Mouse (Mus musculus): ENCODE results near the gene Igfbp7. TPM values are rescaled to one million over a fixed set of nuclear protein-coding genes. Genes with fewer than 3 reads are reported as not detected.
A peak's percentile ranks its signal among the peaks of the same experiment; 100 is the strongest.

Gene Igfbp7
- total and polyA plus RNA-seq, 3 experiments: 174 to 353 (median 205) TPM

- 29% methylated on average over 4 of the region's 4 CpGs for WGBS
- H3K27me3 ChIP-seq (ENCODE audit: control insufficient read depth, insufficient read depth, low read length): no peaks in the 10 kb centered on the region
Measured at GRCm38 (mm10) chr5:77361006-77361405, 46.8 kb downstream of the Igfbp7 start.

GRCm38 (mm10) chr5:77359971-77360370, 47.9 kb downstream of the Igfbp7 start:
- Histone ChIP-seq H3K9ac (ENCODE audit: low read depth, low read length) (no peak overlapping the region), H3K79me2 (replicated peaks; ENCODE audit: control insufficient read depth, insufficient read depth, low read length) (no peaks in the 10 kb centered on the region; the same call in 1 of the 2 replicates), H3K27ac (peak overlapping the region; percentile 68), H3K36me3 (ENCODE audit: control insufficient read depth, insufficient read depth, low read length) (peaks cover 21% of the 10 kb centered on the region), H3K27me3 (ENCODE audit: control insufficient read depth, insufficient read depth, low read length) (no peaks in the 10 kb centered on the region), H3K4me3 (no peak overlapping the region), H3K4me1 (ENCODE audit: control insufficient read depth, insufficient read depth, low read length) (peaks cover 35% of the 10 kb centered on the region)
- no peak for DNase-seq
- TF ChIP-seq CTCF (IDR thresholded peaks at IDR 0.05) (no peak), EP300 (IDR thresholded peaks at IDR 0.05; ENCODE audit: insufficient read depth, low read depth, low read length) (no peak)
- intact Hi-C loops (cut with DNase I): no loop called here
- WGBS: 86% methylated on average over 4 of the region's 4 CpGs

More at GRCm38 (mm10) chr5:77361006-77361405, 46.8 kb downstream of the Igfbp7 start:
- H3K79me2 ChIP-seq (replicated peaks; ENCODE audit: control insufficient read depth, insufficient read depth, low read length): no peaks in the 10 kb centered on the region; the same call in 1 of the 2 replicates
- DNase-seq: no peak
- intact Hi-C loops (cut with DNase I): no loop called here
- peaks cover 32% of the 10 kb centered on the region for H3K4me1 ChIP-seq (ENCODE audit: control insufficient read depth, insufficient read depth, low read length)
- no peak overlapping the region for H3K9ac ChIP-seq (ENCODE audit: low read depth, low read length)
- H3K36me3 ChIP-seq (ENCODE audit: control insufficient read depth, insufficient read depth, low read length): peaks cover 22% of the 10 kb centered on the region
- TF ChIP-seq CTCF (IDR thresholded peaks at IDR 0.05) (no peak), POLR2A (IDR thresholded peaks at IDR 0.05; ENCODE audit: insufficient read depth, low read depth, low read length) (no peak), EP300 (IDR thresholded peaks at IDR 0.05; ENCODE audit: insufficient read depth, low read depth, low read length) (no peak)
- H3K4me3 ChIP-seq: no peak overlapping the region
- peak overlapping the region; percentile 68 for H3K27ac ChIP-seq

GRCm38 (mm10) chr5:77358347-77358746, 49.5 kb downstream of the Igfbp7 start:
- intact Hi-C loops (cut with DNase I): no loop called here
- peaks cover 27% of the 10 kb centered on the region for H3K4me1 ChIP-seq (ENCODE audit: control insufficient read depth, insufficient read depth, low read length)
- no peaks in the 10 kb centered on the region for H3K27me3 ChIP-seq (ENCODE audit: control insufficient read depth, insufficient read depth, low read length)
- WGBS: 5% methylated on average over 10 of the region's 10 CpGs
- H3K36me3 ChIP-seq (ENCODE audit: control insufficient read depth, insufficient read depth, low read length): peaks cover 13% of the 10 kb centered on the region; the same call in 1 of the 2 replicates
- H3K4me3 ChIP-seq: peak overlapping the region; percentile 40
- peak overlapping the region; percentile 56 for H3K9ac ChIP-seq (ENCODE audit: low read depth, low read length)
- no peaks in the 10 kb centered on the region; the same call in 1 of the 2 replicates for H3K79me2 ChIP-seq (replicated peaks; ENCODE audit: control insufficient read depth, insufficient read depth, low read length)
- H3K27ac ChIP-seq: peak overlapping the region; percentile 93
- TF ChIP-seq CTCF (IDR thresholded peaks at IDR 0.05) (no peak), EP300 (IDR thresholded peaks at IDR 0.05; ENCODE audit: insufficient read depth, low read depth, low read length) (0 out of 2 replicates have a peak, but pooled peaks have one; percentile 6), POLR2A (IDR thresholded peaks at IDR 0.05; ENCODE audit: insufficient read depth, low read depth, low read length) (no peak)
- DNase-seq: peak; percentile 74 to 76

- peak; percentile 85 for DNase-seq
- 16% methylated on average over 22 of the region's 22 CpGs for WGBS
- peak; percentile 40; the same call in 1 of the 2 replicates for TF ChIP-seq POLR2A (IDR thresholded peaks at IDR 0.05; ENCODE audit: insufficient read depth, low read depth, low read length)
- 0 out of 2 replicates have a peak, but pooled peaks have one; percentile 22 for TF ChIP-seq EP300 (IDR thresholded peaks at IDR 0.05; ENCODE audit: insufficient read depth, low read depth, low read length)
- no peak for TF ChIP-seq CTCF (IDR thresholded peaks at IDR 0.05)
- peaks cover 7% of the 10 kb centered on the region; the same call in 1 of the 2 replicates for H3K36me3 ChIP-seq (ENCODE audit: control insufficient read depth, insufficient read depth, low read length)
- H3K27me3 ChIP-seq (ENCODE audit: control insufficient read depth, insufficient read depth, low read length): no peaks in the 10 kb centered on the region
- intact Hi-C loops (cut with DNase I): loop anchor here (2.0 kb wide), 1 partner anchor 43 kb away; no protein-coding TSS in a partner anchor
- H3K4me1 ChIP-seq (ENCODE audit: control insufficient read depth, insufficient read depth, low read length): peaks cover 24% of the 10 kb centered on the region
- H3K4me3 ChIP-seq: peak overlapping the region; percentile 40
- H3K9ac ChIP-seq (ENCODE audit: low read depth, low read length): peak overlapping the region; percentile 47
- H3K27ac ChIP-seq: peak overlapping the region; percentile 93
- H3K79me2 ChIP-seq (replicated peaks; ENCODE audit: control insufficient read depth, insufficient read depth, low read length): no peaks in the 10 kb centered on the region
Measured at GRCm38 (mm10) chr5:77357405-77358149, 50.3 kb downstream of the Igfbp7 start.

- H3K27ac ChIP-seq: peak overlapping the region; percentile 93
- TF ChIP-seq EP300 (IDR thresholded peaks at IDR 0.05; ENCODE audit: insufficient read depth, low read depth, low read length) (no peak), CTCF (IDR thresholded peaks at IDR 0.05) (no peak), POLR2A (IDR thresholded peaks at IDR 0.05; ENCODE audit: insufficient read depth, low read depth, low read length) (no peak)
Measured at GRCm38 (mm10) chr5:77355307-77356265, 52.3 kb downstream of the Igfbp7 start.

More at GRCm38 (mm10) chr5:77355307-77356265, 52.3 kb downstream of the Igfbp7 start:
- H3K36me3 ChIP-seq (ENCODE audit: control insufficient read depth, insufficient read depth, low read length): no peaks in the 10 kb centered on the region; the same call in 1 of the 2 replicates
- no peaks in the 10 kb centered on the region for H3K27me3 ChIP-seq (ENCODE audit: control insufficient read depth, insufficient read depth, low read length)
- H3K4me3 ChIP-seq: no peak overlapping the region
- DNase-seq: no peak
- intact Hi-C loops (cut with DNase I): loop anchor here (2.0 kb wide), 1 partner anchor 45 kb away; no protein-coding TSS in a partner anchor
- peaks cover 18% of the 10 kb centered on the region for H3K4me1 ChIP-seq (ENCODE audit: control insufficient read depth, insufficient read depth, low read length)
- H3K9ac ChIP-seq (ENCODE audit: low read depth, low read length): peak overlapping the region; percentile 33; the same call in 1 of the 2 replicates
- 54% methylated on average over 19 of the region's 19 CpGs for WGBS
- no peaks in the 10 kb centered on the region for H3K79me2 ChIP-seq (replicated peaks; ENCODE audit: control insufficient read depth, insufficient read depth, low read length)

All from heart, adult 2 months (tissue).